Mouse (Mus musculus): Measurements from ENCODE around the gene Cd300lb.
"Not testable (repeated sequence)": the region's sequence is repeated elsewhere in the genome, so short reads cannot be mapped to it uniquely, and the experiment has no call there.

Gene Cd300lb

GRCm38 (mm10) chr11:114934144-114934543, at the start of gene Cd300lb:
Gene Cd300lb, minus strand, starts transcription at chr11:114934386.
- no peak for DNase-seq

GRCm38 (mm10) chr11:114981866-114982265, 47.7 kb upstream of the Cd300lb start:
- DNase-seq, result no peak

- DNase-seq, result no peak
Observed at GRCm38 (mm10) chr11:114972726-114973125, 38.5 kb upstream of the Cd300lb start.

GRCm38 (mm10) chr11:114968752-114969207, 34.6 kb upstream of the Cd300lb start, which contains the start of gene Cd300c:
Gene Cd300c, minus strand, starts transcription at chr11:114969157.
- no peak for DNase-seq

- DNase-seq, result no peak
Observed at GRCm38 (mm10) chr11:114965182-114965828, 31.1 kb upstream of the Cd300lb start.

- no peak for DNase-seq
Observed at GRCm38 (mm10) chr11:114960369-114960768, 26.2 kb upstream of the Cd300lb start.

DNA sequence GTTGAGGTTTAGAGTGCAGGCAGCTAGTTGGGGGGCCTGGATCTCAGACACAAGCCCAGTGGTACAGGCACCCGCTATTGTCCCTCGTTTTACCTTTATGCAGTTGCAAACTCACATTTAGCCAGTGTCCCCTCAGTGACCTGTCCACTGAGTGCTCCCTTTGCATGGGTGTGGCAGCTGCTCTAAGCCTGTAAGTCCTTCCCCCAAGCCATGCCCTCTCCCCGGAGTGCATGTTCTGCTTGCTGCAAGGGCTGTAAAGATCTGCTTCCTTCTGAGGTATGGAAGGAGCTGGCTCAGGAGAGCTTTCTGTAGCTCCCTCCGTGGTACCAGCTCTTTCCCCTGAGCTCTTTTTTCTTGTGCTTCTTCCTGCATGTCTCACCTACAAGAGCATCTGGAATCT, 595 bp downstream of the Cd300lb start:
- no peak for DNase-seq

DNA sequence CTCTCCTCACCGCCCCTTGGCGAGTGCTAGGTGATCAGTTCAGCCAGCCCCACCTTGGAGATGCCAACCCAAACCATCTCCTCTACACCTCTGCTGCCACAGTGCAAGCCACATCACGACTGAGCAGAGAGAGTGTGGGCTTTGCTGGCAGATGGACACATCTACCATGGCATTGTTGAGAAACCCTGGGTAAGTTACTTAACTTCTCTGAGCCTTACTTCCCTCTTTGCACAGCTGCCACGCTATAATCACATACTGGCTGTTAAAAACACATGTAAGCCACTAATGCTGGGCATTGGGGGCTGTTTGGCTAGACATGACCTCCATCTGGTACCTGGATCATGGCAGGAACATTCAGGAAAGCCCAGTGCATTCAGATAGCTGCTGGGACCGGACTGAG, 3.1 kb downstream of the Cd300lb start:
- DNase-seq, result no peak

DNA sequence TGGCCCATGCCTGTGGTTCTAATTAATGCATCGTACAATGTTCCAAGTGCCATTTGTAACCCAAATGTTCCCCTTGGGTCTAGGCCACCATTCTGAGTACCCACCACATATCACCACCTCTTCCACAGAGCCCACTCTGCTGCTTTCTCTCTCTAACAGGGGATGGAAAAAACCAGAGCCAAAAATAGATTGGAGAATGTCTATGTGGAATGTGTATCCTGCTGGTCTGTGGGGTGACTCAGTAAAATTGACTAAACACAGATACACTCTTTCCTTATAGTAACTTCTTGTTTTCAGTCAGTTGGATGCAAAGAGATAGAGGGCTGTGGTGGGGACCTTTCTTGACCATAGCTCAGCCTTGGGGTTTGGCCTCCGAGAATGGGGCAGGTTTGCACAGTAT, 4.6 kb downstream of the Cd300lb start:
- DNase-seq, result no peak

DNA sequence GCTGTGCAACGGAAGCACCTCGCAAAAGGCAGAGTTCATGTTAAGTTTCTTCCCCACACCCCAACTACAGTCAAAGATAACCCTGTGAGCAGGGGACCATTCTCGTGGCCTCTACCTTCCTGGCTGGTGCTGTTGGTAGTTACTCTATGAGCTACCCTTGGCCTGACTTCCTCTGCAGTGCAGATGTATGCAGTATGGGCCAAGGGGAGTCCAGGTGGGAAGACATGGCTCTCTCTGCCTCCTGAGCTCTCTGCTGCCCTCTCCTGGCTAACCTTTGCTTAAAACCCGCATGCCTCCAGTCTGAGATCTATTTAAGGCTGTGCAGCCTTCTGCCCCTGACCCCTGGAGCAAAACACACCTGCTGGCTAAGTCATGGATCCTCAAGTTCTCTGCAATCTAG, 10.2 kb downstream of the Cd300lb start:
- DNase-seq, result no peak

GRCm38 (mm10) chr11:114922439-114922838, 11.7 kb downstream of the Cd300lb start:
- no peak for DNase-seq

- no peak for DNase-seq
Observed at GRCm38 (mm10) chr11:114917120-114917519, 17.1 kb downstream of the Cd300lb start.

DNA sequence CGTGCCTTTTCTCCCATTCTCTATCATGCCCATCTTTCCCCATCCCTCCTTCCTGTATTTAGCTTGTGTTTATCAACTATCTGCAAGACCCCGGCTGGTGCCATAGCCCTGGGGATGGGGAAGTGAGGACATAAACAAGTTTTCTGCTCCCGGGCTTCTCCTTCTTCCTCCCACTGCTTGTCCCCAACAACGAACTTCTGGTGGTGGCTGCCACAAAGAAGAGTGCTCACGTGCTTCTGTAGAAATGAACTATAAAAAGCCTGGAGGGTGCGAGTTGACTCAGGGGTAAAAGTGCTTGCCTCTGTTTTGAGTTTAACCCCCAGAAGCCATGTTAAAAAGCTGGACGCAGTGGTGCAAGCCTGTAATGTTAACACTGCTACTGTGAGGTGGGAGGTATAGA, 19.2 kb downstream of the Cd300lb start:
- no peak for DNase-seq

- DNase-seq, result peak; percentile 77
Observed at GRCm38 (mm10) chr11:114912847-114913246, 21.3 kb downstream of the Cd300lb start.

DNA sequence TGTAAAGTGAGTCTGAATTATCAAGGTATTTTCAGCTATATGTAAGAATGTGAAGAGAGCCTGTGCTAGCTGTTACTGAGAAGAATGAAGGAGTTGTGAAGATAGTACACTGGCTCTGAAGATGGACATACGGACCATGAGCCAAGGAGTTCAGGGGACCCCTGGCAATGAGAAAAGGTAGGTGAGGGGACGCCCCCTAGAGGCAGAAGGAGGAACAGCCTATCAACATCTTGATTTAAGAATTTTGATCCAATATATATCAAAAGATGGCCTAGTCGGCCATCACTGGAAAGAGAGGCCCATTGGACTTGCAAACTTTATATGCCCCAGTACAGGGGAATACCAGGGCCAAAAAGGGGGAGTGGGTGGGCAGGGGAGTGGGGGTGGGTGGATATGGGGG, 24.6 kb downstream of the Cd300lb start:
- not testable (repeated sequence) for DNase-seq

- DNase-seq, result no peak
Observed at GRCm38 (mm10) chr11:114908086-114908485, 26.1 kb downstream of the Cd300lb start.

DNA sequence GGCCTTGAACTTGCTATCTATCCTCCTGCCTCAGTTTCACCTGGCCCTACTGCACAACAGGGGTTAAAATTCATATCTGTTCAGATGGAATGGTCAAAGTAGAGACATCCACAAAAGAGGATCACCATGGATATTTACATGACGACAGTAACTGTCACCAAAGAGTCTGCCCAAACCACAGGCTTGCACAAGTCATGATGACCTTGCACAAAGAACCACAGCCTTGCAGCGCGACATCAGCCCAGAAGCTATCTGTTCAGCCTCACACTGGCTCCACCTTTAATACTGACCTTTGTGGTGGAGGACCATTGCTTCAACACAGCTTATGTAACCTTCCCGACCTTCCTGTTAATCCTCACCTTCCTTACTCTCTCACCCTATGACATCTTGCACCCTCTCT, 26.6 kb downstream of the Cd300lb start:
- DNase-seq, result no peak

DNA sequence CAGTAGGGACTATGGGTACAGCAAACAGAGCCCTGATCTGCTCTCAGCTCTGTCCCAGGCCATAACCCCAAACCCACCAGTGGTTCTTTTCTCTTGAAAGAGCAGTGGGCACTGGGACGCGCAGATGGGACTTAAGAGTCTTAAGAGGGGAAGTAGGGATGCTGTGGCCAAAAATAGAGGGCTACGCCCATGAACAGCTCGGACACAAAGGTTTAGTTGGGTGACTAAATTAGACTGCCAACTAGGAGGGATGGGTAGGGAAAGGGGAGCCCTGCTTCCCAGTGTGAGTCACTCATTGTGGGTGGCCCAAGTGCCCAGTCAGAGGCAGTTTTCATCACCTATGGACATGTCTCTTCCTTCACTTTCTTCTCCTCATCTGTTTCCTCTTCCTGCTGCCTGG, 31.0 kb downstream of the Cd300lb start:
- no peak for DNase-seq

DNA sequence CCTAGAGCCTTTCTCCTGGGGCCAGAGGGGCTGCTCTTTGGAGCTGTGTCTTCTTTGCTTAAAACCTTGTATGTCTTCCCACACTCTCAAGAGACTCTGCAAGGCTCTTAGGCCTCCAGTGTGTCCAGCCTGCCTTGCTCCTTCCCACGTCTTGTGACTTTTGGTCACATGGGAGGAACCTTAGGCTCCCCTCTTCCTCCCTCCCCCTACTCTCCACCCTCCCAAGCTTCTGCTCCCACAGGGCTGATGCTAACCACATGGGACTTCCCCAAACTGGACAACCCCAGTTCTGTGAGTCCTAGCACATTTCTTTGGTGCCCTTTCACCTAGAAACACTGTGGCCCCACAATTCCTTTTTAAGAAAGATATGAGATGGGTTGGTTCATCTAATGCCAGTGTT, 36.2 kb downstream of the Cd300lb start:
- peak; percentile 15 for DNase-seq

GRCm38 (mm10) chr11:114896085-114896484, 38.1 kb downstream of the Cd300lb start:
- DNase-seq, result no peak

DNA sequence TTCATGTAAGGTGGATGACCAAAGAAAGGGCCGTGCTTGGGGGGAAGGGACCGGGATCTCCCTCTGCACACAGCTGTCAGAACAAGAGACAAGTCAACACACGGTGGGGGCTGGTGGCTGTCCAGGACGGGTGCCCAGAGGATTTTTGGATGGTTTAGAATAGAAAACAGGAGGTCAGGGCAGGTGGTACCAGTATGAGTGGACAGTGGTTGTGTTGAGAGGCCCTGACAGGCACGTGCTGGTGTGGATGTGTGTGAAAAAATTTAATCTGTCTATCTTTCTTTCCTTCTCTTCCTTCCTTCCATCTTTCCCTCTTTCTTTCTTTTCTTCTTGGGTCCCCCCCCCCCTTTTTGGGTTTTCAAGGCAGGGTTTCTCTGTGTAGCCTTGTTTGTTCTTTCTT, 43.6 kb downstream of the Cd300lb start:
- DNase-seq, result no peak

GRCm38 (mm10) chr11:114889991-114890518, 44.1 kb downstream of the Cd300lb start, which contains the start of gene Cd300a:
Gene Cd300a, plus strand, starts transcription at chr11:114890041.
- DNase-seq, result peak; percentile 11

- peak; percentile 59 for DNase-seq
Observed at GRCm38 (mm10) chr11:114884380-114885100, 49.6 kb downstream of the Cd300lb start.

GRCm38 (mm10) chr11:114883251-114883789, 50.9 kb downstream of the Cd300lb start:
- DNase-seq, result no peak

Measured in kidney, postnatal 14 days (tissue).